Mouse (Mus musculus) hindbrain, embryonic 14.5 days (tissue): ENCODE measurements around the gene Kitl. TPM values are rescaled to one million over a fixed set of nuclear protein-coding genes. Genes with fewer than 3 reads are reported as not detected.

ENCODE experiments used
- ATAC-seq: fragments of 200-750 bp; cut with Nextera tagmentation; 2 replicates; pipeline ENCODE4 v1.8.0; 2017; ENCODE audit warnings: moderate number of reproducible peaks, mild to moderate bottlenecking, moderate TSS enrichment, moderate library complexity; ENCODE audit not compliant: low FRiP score
- DNase-seq: peaks from one replicate; pipeline ENCODE4 v3.0.0-alpha.2; 2015; ENCODE audit warnings: low spot score
- H3K27ac ChIP-seq: fragments of 300-500 bp; sonication (generic); 2 replicates; pipeline ENCODE4 v1.5.1; 2014; ENCODE audit warnings: mild to moderate bottlenecking, moderate library complexity
- H3K27me3 ChIP-seq: fragments of 300-500 bp; sonication (generic); 2 replicates; pipeline ENCODE4 v1.6.1; 2014; ENCODE audit warnings: mild to moderate bottlenecking, low read length, mixed read lengths; ENCODE audit not compliant: control insufficient read depth, insufficient read depth
- H3K36me3 ChIP-seq: fragments of 300-500 bp; sonication (generic); replicated peaks from 2 replicates; pipeline ENCODE4 v1.6.1; 2014; ENCODE audit not compliant: control insufficient read depth, insufficient read depth
- H3K4me1 ChIP-seq: fragments of 300-500 bp; sonication (generic); replicated peaks from 2 replicates; pipeline ENCODE4 v1.6.1; 2014; ENCODE audit warnings: antibody characterized with exemption, low read length, mixed read lengths; ENCODE audit not compliant: control insufficient read depth, insufficient read depth
- H3K4me2 ChIP-seq: fragments of 300-500 bp; sonication (generic); replicated peaks from 2 replicates; pipeline ENCODE4 v1.6.1; 2014; ENCODE audit warnings: mild to moderate bottlenecking, moderate library complexity
- H3K4me3 ChIP-seq: fragments of 300-500 bp; sonication (generic); replicated peaks from 2 replicates; pipeline ENCODE4 v1.5.1; 2014; ENCODE audit warnings: mild to moderate bottlenecking, low read length
- H3K9ac ChIP-seq: fragments of 300-500 bp; sonication (generic); 2 replicates; pipeline ENCODE4 v1.6.1; 2014
- H3K9me3 ChIP-seq: fragments of 300-500 bp; sonication (generic); 2 replicates; pipeline ENCODE4 v1.6.1; 2016; ENCODE audit warnings: low read length; ENCODE audit not compliant: control insufficient read depth
- WGBS: fragments of 180-500 bp; shearing (Covaris S2); extraction: QIAGEN DNeasy Blood & Tissue Kit; methylation state at CpG from one replicate; pipeline ENCODE4 v1.1.7; 2014; 5-methylcytosine and 5-hydroxymethylcytosine counted together
- polyA plus RNA-seq: library from polyadenylated mRNA; unstranded; fragments of >200 nt; fragmentation: Nextera tagmentation; extraction: Ambion mirVana; gene quantifications from 2 replicates; pipeline ENCODE4 v1.2.1, GENCODE M21; 2014

Kitl gene
- polyA plus RNA-seq, 1 experiment from 2014 or later, result 34.4 TPM

GRCm38 (mm10) chr10:100003797-100004196, 11.6 kb upstream of the Kitl start:
- Histone ChIP-seq H3K9me3 (no peaks in the 10 kb centered on the region), H3K27me3 (no peaks in the 10 kb centered on the region), H3K9ac (no peak overlapping the region), H3K27ac (no peak overlapping the region), H3K4me1 (no peaks in the 10 kb centered on the region), H3K4me2 (no peak overlapping the region), H3K4me3 (no peak overlapping the region), H3K36me3 (no peaks in the 10 kb centered on the region)
- WGBS, result 86% methylated on average over 4 of the region's 4 CpGs
- ATAC-seq, result no peak
- DNase-seq, result no peak

DNA sequence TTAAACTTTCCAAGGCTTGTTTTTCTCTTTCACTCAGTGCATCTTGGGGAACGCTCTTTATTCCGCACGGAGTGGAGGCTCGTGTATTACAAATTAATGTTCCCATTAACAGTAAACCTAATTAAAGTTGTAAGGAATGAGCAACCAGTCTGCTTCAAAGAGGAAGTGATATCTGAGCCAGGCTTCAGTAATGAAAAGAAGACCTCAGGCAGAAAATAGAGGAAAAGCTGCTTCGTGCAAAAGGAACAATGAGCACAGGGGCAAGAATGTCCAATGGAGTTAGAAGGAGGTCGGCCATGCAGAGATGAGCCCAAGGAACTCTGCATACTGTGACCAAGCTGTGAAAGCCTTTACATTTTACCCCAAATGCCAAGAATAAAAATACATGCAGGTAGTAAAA, 5.7 kb upstream of the Kitl start:
- DNase-seq (no peak), ATAC-seq (no peak)
- H3K4me1 ChIP-seq, result no peaks in the 10 kb centered on the region
- no peak overlapping the region for H3K9ac ChIP-seq
- WGBS, result 47% methylated on average over 6 of the region's 6 CpGs
- H3K27me3 ChIP-seq, result peaks cover 14% of the 10 kb centered on the region
- no peak overlapping the region for H3K4me3 ChIP-seq
- H3K9me3 ChIP-seq, result no peaks in the 10 kb centered on the region
- no peak overlapping the region for H3K27ac ChIP-seq
- no peaks in the 10 kb centered on the region for H3K36me3 ChIP-seq
- no peak overlapping the region for H3K4me2 ChIP-seq

- no peak for DNase-seq
- H3K27ac ChIP-seq, result no peak overlapping the region
- peaks cover 17% of the 10 kb centered on the region for H3K27me3 ChIP-seq
- H3K4me1 ChIP-seq, result no peaks in the 10 kb centered on the region
- no peak for ATAC-seq
- no peak overlapping the region for H3K4me3 ChIP-seq
- no peak overlapping the region for H3K4me2 ChIP-seq
- H3K9me3 ChIP-seq, result no peaks in the 10 kb centered on the region
- WGBS, result 83% methylated on average over 9 of the region's 9 CpGs
- no peaks in the 10 kb centered on the region for H3K36me3 ChIP-seq
- H3K9ac ChIP-seq, result no peak overlapping the region
Measured at GRCm38 (mm10) chr10:100010291-100010690, 5.1 kb upstream of the Kitl start.

GRCm38 (mm10) chr10:100014096-100014495, 1.3 kb upstream of the Kitl start:
- peaks cover 10% of the 10 kb centered on the region for H3K4me1 ChIP-seq
- no peak overlapping the region for H3K4me2 ChIP-seq
- peaks cover 39% of the 10 kb centered on the region for H3K27me3 ChIP-seq
- no peaks in the 10 kb centered on the region for H3K9me3 ChIP-seq
- ATAC-seq (no peak), DNase-seq (no peak)
- H3K27ac ChIP-seq, result no peak overlapping the region
- H3K9ac ChIP-seq, result no peak overlapping the region
- WGBS, result 38% methylated on average over 2 of the region's 2 CpGs
- no peak overlapping the region for H3K4me3 ChIP-seq
- H3K36me3 ChIP-seq, result no peaks in the 10 kb centered on the region

GRCm38 (mm10) chr10:100016326-100016709, 888 bp downstream of the Kitl start:
- under 1% methylated on average over 28 of the region's 28 CpGs for WGBS
- H3K4me1 ChIP-seq, result peaks cover 10% of the 10 kb centered on the region
- H3K4me2 ChIP-seq, result peak overlapping the region; percentile 100
- DNase-seq, result no peak
- peak; percentile 46 for ATAC-seq
- H3K9me3 ChIP-seq, result no peaks in the 10 kb centered on the region
- H3K9ac ChIP-seq, result peak overlapping the region; percentile 74
- no peaks in the 10 kb centered on the region for H3K36me3 ChIP-seq
- H3K4me3 ChIP-seq, result peak overlapping the region; percentile 80
- H3K27me3 ChIP-seq, result peaks cover 49% of the 10 kb centered on the region
- H3K27ac ChIP-seq, result peak overlapping the region; percentile 52

DNA sequence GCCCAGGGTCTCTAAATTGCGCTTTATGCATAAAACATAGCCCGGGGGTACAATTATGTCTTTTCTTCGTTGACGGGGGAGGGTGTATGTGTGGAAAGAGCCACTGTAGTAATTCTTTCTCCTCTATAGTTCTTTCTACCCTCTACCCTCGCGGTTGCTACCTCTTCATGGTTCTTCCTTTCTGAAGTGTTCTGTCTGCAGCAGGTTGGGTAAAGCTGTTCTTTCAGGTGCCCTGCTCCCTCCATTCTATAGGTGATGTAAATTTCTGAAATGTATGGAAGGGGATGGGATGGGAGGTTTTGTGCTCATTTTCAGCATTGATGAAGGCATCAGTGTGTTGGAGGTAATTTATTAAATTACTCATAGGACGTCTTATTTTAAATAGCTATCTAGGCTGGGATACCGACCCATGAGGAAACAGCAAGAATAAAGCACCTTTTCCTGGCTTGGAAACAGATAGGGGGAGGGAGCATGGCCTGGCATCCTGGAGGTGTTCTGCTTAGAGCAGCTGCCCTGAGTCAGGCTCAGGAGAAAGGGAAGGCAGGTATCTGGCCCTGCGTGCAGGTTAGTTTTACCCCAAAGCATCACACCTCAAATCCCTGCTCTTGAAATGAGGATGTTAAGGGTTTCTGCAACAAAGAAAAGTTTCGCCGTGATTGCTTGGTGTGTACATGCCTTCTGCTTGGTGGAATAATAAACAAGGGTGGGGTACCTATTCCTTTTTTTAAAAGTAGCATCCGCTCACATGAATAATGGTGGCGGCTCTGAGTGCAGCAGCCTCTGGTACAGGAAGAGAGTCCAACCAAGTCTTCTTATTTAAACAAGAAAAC, 1.7 kb downstream of the Kitl start:
- peak overlapping the region; percentile 14; the same call in 1 of the 2 replicates for H3K27ac ChIP-seq
- H3K4me2 ChIP-seq, result peak overlapping the region; percentile 100
- WGBS, result 23% methylated on average over 13 of the region's 13 CpGs
- H3K9ac ChIP-seq, result peak overlapping the region; percentile 55
- DNase-seq, result no peak
- H3K4me3 ChIP-seq, result peak overlapping the region; percentile 80
- peaks cover 13% of the 10 kb centered on the region for H3K4me1 ChIP-seq
- H3K27me3 ChIP-seq, result peaks cover 46% of the 10 kb centered on the region
- H3K9me3 ChIP-seq, result no peaks in the 10 kb centered on the region
- H3K36me3 ChIP-seq, result no peaks in the 10 kb centered on the region
- no peak for ATAC-seq

GRCm38 (mm10) chr10:100017771-100018070, 2.3 kb downstream of the Kitl start:
- peaks cover 46% of the 10 kb centered on the region for H3K27me3 ChIP-seq
- H3K36me3 ChIP-seq, result no peaks in the 10 kb centered on the region
- H3K4me1 ChIP-seq, result peaks cover 14% of the 10 kb centered on the region
- ATAC-seq (no peak), DNase-seq (no peak)
- H3K4me2 ChIP-seq, result peak overlapping the region; percentile 100
- no peak overlapping the region for H3K27ac ChIP-seq
- H3K4me3 ChIP-seq, result peak overlapping the region; percentile 80
- H3K9ac ChIP-seq, result peak overlapping the region; percentile 55
- 10% methylated on average over 10 of the region's 10 CpGs for WGBS
- H3K9me3 ChIP-seq, result no peaks in the 10 kb centered on the region

GRCm38 (mm10) chr10:100018493-100018892, 3.1 kb downstream of the Kitl start:
- Histone ChIP-seq H3K9ac (no peak overlapping the region), H3K4me2 (peak overlapping the region; percentile 100), H3K36me3 (no peaks in the 10 kb centered on the region), H3K4me3 (peak overlapping the region; percentile 80; the same call in 1 of the 2 replicates), H3K27me3 (peaks cover 44% of the 10 kb centered on the region), H3K9me3 (no peaks in the 10 kb centered on the region), H3K27ac (no peak overlapping the region), H3K4me1 (peaks cover 14% of the 10 kb centered on the region)
- DNase-seq, result no peak
- 37% methylated on average over 5 of the region's 5 CpGs for WGBS
- ATAC-seq, result no peak

GRCm38 (mm10) chr10:100019246-100020195, 4.1 kb downstream of the Kitl start:
- DNase-seq (no peak), ATAC-seq (no peak)
- peaks cover 14% of the 10 kb centered on the region for H3K4me1 ChIP-seq
- 59% methylated on average over 17 of the region's 17 CpGs for WGBS
- peak overlapping the region; percentile 100 for H3K4me2 ChIP-seq
- no peak overlapping the region for H3K9ac ChIP-seq
- H3K27me3 ChIP-seq, result peaks cover 36% of the 10 kb centered on the region
- H3K27ac ChIP-seq, result no peak overlapping the region
- no peaks in the 10 kb centered on the region for H3K9me3 ChIP-seq
- H3K36me3 ChIP-seq, result no peaks in the 10 kb centered on the region
- peak overlapping the region; percentile 80; the same call in 1 of the 2 replicates for H3K4me3 ChIP-seq
